25 mouse cellular contexts compared by ENCODE assay signal in the genomic region with DNA sequence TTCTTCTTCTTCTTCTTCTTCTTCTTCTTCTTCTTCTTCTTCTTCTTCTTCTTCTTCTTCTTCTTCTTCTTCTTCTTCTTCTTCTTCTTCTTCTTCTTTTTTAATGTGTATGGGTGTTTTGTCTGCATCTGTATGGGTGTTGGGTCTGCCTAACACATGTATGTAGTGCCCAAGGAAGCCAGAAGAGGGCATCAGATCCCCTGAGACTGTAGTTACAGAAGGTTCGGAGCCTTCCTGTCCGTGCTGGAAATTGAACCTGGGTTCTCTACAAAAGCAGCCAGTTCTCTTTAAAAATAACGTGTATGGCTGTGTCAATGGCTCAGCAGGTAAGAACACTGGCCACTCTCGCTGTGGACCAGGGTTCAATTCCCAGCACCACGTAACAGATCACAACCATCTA.
A peak's percentile ranks its signal among the peaks of the same experiment; 100 is the strongest.
DNase-seq lines count a peak whose midpoint lies in the region; ATAC-seq and TF ChIP-seq lines count a peak whose summit lies in the region.
"Had no signal": no experiment of that assay in that cellular context is flagged by ENCODE, and none has a peak within 500 bp of the region (broad histone marks: within the 10 kb centered on the region; RNA-seq: fewer than 3 reads in every experiment).

No protein-coding gene starts in this region.

- no peaks in the 10 kb centered on the region for H3K36me3 ChIP-seq in hindbrain, postnatal 0 days (ENCODE audit: insufficient read depth, low read length)
- H3K36me3 ChIP-seq in hindbrain, embryonic 11.5 days (ENCODE audit: control insufficient read depth, insufficient read depth, low read length), result no peaks in the 10 kb centered on the region
- H3K36me3 ChIP-seq in midbrain, postnatal 0 days (ENCODE audit: insufficient read depth, low read length), result no peaks in the 10 kb centered on the region
- no peaks in the 10 kb centered on the region for H3K36me3 ChIP-seq in midbrain, embryonic 13.5 days
- no peaks in the 10 kb centered on the region for H3K36me3 ChIP-seq in stomach, postnatal 0 days (ENCODE audit: control insufficient read depth, insufficient read depth, low read length)
- no peaks in the 10 kb centered on the region for H3K36me3 ChIP-seq in liver, embryonic 11.5 days (ENCODE audit: control insufficient read depth, insufficient read depth, low read length)
- H3K36me3 ChIP-seq: embryonic facial prominence, embryonic 13.5 days; forebrain, embryonic 12.5 days; G1E; heart, embryonic 10.5 days; stomach, embryonic 15.5 days had no signal

- TF ChIP-seq CTCF in hindbrain, postnatal 0 days (IDR thresholded peaks at IDR 0.05; ENCODE audit: low read depth), result 0 out of 2 replicates have a peak, but pooled peaks have one; percentile 5
- peak; percentile 13; the same call in 1 of the 2 replicates for TF ChIP-seq CTCF in midbrain, postnatal 0 days (IDR thresholded peaks at IDR 0.05)
- peak; percentile 37 for TF ChIP-seq CTCF in stomach, postnatal 0 days (IDR thresholded peaks at IDR 0.05; ENCODE audit: low read depth)

- no peak overlapping the region for H3K9ac ChIP-seq in hindbrain, postnatal 0 days (replicated peaks; ENCODE audit: low read length)
- no peak overlapping the region for H3K9ac ChIP-seq in hindbrain, embryonic 11.5 days (ENCODE audit: low read depth, low read length)
- H3K9ac ChIP-seq in midbrain, postnatal 0 days (replicated peaks; ENCODE audit: low read length, poor library complexity, severe bottlenecking), result no peak overlapping the region
- H3K9ac ChIP-seq in midbrain, embryonic 13.5 days (replicated peaks), result no peak overlapping the region
- no peak overlapping the region for H3K9ac ChIP-seq in stomach, postnatal 0 days (ENCODE audit: low read length)
- H3K9ac ChIP-seq in liver, embryonic 11.5 days (ENCODE audit: low read depth, low read length), result no peak overlapping the region
- H3K9ac ChIP-seq: embryonic facial prominence, embryonic 13.5 days; forebrain, embryonic 12.5 days; stomach, embryonic 15.5 days had no signal

- no peak for TF ChIP-seq EP300 in stomach, postnatal 0 days (optimal IDR thresholded peaks at IDR 0.05)

- H3K4me3 ChIP-seq in hindbrain, postnatal 0 days (ENCODE audit: low read length), result no peak overlapping the region
- no peak overlapping the region for H3K4me3 ChIP-seq in hindbrain, embryonic 11.5 days (ENCODE audit: low read depth, low read length)
- no peak overlapping the region for H3K4me3 ChIP-seq in midbrain, postnatal 0 days (ENCODE audit: low read depth, low read length)
- no peak overlapping the region for H3K4me3 ChIP-seq in midbrain, embryonic 13.5 days (replicated peaks)
- no peak overlapping the region for H3K4me3 ChIP-seq in stomach, postnatal 0 days (ENCODE audit: low read depth, low read length)
- no peak overlapping the region for H3K4me3 ChIP-seq in liver, embryonic 11.5 days (ENCODE audit: low read depth, low read length)
- H3K4me3 ChIP-seq: embryonic facial prominence, embryonic 13.5 days; erythroblast, embryonic 14.5 days; forebrain, embryonic 12.5 days; heart, embryonic 10.5 days; hindbrain, embryonic 10.5 days; stomach, embryonic 15.5 days had no signal

- peak; percentile 25 for DNase-seq in adrenal gland, postnatal 14 days
- DNase-seq in adrenal gland, postnatal 4 days (ENCODE audit: low spot score in 2 of 2), result no peak
- DNase-seq in hindbrain, postnatal 0 days (ENCODE audit: low spot score), result no peak
- DNase-seq in hindbrain, embryonic 11.5 days (ENCODE audit: low spot score), result no peak
- no peak for DNase-seq in midbrain, postnatal 0 days (ENCODE audit: low spot score)
- no peak for DNase-seq in stomach, postnatal 0 days (ENCODE audit: low spot score)
- DNase-seq in liver, embryonic 11.5 days (ENCODE audit: low spot score), result no peak
- DNase-seq: adrenal gland, postnatal 25 days; cerebellum, adult 11-12 months; cerebellum, postnatal 36 days; embryo, embryonic 11 days; heart, postnatal 10 days; kidney, adult 11 months; kidney, postnatal 14 days; layer of hippocampus, postnatal 36 days; lung, adult 2 months; lung, postnatal 4 days had no signal

- H3K4me2 ChIP-seq in hindbrain, postnatal 0 days (ENCODE audit: low read depth, low read length), result no peak overlapping the region
- no peak overlapping the region for H3K4me2 ChIP-seq in hindbrain, embryonic 11.5 days (replicated peaks; ENCODE audit: low read depth, low read length)
- no peak overlapping the region for H3K4me2 ChIP-seq in midbrain, postnatal 0 days (ENCODE audit: low read depth, low read length, poor library complexity, severe bottlenecking)
- H3K4me2 ChIP-seq in midbrain, embryonic 13.5 days (replicated peaks), result no peak overlapping the region
- H3K4me2 ChIP-seq in stomach, postnatal 0 days (replicated peaks; ENCODE audit: low read depth), result no peak overlapping the region
- H3K4me2 ChIP-seq in liver, embryonic 11.5 days, result no peak overlapping the region
- H3K4me2 ChIP-seq: embryonic facial prominence, embryonic 13.5 days; forebrain, embryonic 12.5 days; stomach, embryonic 15.5 days had no signal

- H3K27ac ChIP-seq in hindbrain, postnatal 0 days, result no peak overlapping the region
- H3K27ac ChIP-seq in hindbrain, embryonic 11.5 days (ENCODE audit: low read depth, low read length), result no peak overlapping the region
- H3K27ac ChIP-seq in midbrain, postnatal 0 days (ENCODE audit: low read depth, low read length), result no peak overlapping the region
- no peak overlapping the region for H3K27ac ChIP-seq in midbrain, embryonic 13.5 days
- no peak overlapping the region for H3K27ac ChIP-seq in stomach, postnatal 0 days (replicated peaks)
- no peak overlapping the region for H3K27ac ChIP-seq in liver, embryonic 11.5 days (ENCODE audit: low read depth, low read length)
- H3K27ac ChIP-seq: embryonic facial prominence, embryonic 13.5 days; forebrain, embryonic 12.5 days; heart, embryonic 10.5 days; hindbrain, embryonic 10.5 days; stomach, embryonic 15.5 days had no signal

- no peaks in the 10 kb centered on the region for H3K9me3 ChIP-seq in hindbrain, postnatal 0 days (ENCODE audit: low read length)
- no peaks in the 10 kb centered on the region for H3K9me3 ChIP-seq in hindbrain, embryonic 11.5 days (ENCODE audit: control insufficient read depth, low read length)
- H3K9me3 ChIP-seq in midbrain, postnatal 0 days (ENCODE audit: low read length), result no peaks in the 10 kb centered on the region
- no peaks in the 10 kb centered on the region for H3K9me3 ChIP-seq in midbrain, embryonic 13.5 days
- no peaks in the 10 kb centered on the region for H3K9me3 ChIP-seq in stomach, postnatal 0 days (ENCODE audit: control insufficient read depth, low read length)
- H3K9me3 ChIP-seq in liver, embryonic 11.5 days (ENCODE audit: control insufficient read depth, low read length), result no peaks in the 10 kb centered on the region
- H3K9me3 ChIP-seq: embryonic facial prominence, embryonic 13.5 days; heart, embryonic 10.5 days; stomach, embryonic 15.5 days had no signal

- WGBS in hindbrain, postnatal 0 days, result 85% methylated on average over 5 of the region's 5 CpGs
- WGBS in hindbrain, embryonic 11.5 days, result 78% methylated on average over 5 of the region's 5 CpGs
- WGBS in midbrain, postnatal 0 days, result 89% methylated on average over 5 of the region's 5 CpGs
- 88% methylated on average over 5 of the region's 5 CpGs for WGBS in midbrain, embryonic 13.5 days
- 90% methylated on average over 5 of the region's 5 CpGs for WGBS in stomach, postnatal 0 days
- WGBS in liver, embryonic 11.5 days, result 80% methylated on average over 5 of the region's 5 CpGs

- no peak for ATAC-seq in hindbrain, postnatal 0 days
- ATAC-seq in hindbrain, embryonic 11.5 days (ENCODE audit: low FRiP score), result no peak
- ATAC-seq in midbrain, postnatal 0 days (ENCODE audit: low FRiP score), result no peak
- ATAC-seq in midbrain, embryonic 13.5 days, result no peak
- ATAC-seq in stomach, postnatal 0 days (ENCODE audit: low FRiP score, low TSS enrichment), result no peak
- ATAC-seq in liver, embryonic 11.5 days (replicated peaks; ENCODE audit: low FRiP score), result no peak

- no peaks in the 10 kb centered on the region for H3K27me3 ChIP-seq in hindbrain, postnatal 0 days (ENCODE audit: insufficient read depth, low read length)
- H3K27me3 ChIP-seq in hindbrain, embryonic 11.5 days (ENCODE audit: control insufficient read depth, insufficient read depth, low read length), result no peaks in the 10 kb centered on the region
- no peaks in the 10 kb centered on the region for H3K27me3 ChIP-seq in midbrain, postnatal 0 days (ENCODE audit: insufficient read depth, low read length)
- H3K27me3 ChIP-seq in midbrain, embryonic 13.5 days, result no peaks in the 10 kb centered on the region
- no peaks in the 10 kb centered on the region for H3K27me3 ChIP-seq in stomach, postnatal 0 days (ENCODE audit: control insufficient read depth, insufficient read depth, low read length)
- no peaks in the 10 kb centered on the region for H3K27me3 ChIP-seq in liver, embryonic 11.5 days (replicated peaks; ENCODE audit: control insufficient read depth, insufficient read depth, low read length)
- H3K27me3 ChIP-seq: embryonic facial prominence, embryonic 13.5 days; forebrain, embryonic 12.5 days; stomach, embryonic 15.5 days had no signal

- H3K4me1 ChIP-seq in hindbrain, postnatal 0 days (ENCODE audit: insufficient read depth, low read length), result no peaks in the 10 kb centered on the region
- peaks cover 4% of the 10 kb centered on the region; the same call in 1 of the 2 replicates for H3K4me1 ChIP-seq in hindbrain, embryonic 11.5 days (replicated peaks; ENCODE audit: control insufficient read depth, insufficient read depth, low read length)
- H3K4me1 ChIP-seq in midbrain, postnatal 0 days (ENCODE audit: insufficient read depth, low read length), result no peaks in the 10 kb centered on the region; the same call in 1 of the 2 replicates
- H3K4me1 ChIP-seq in midbrain, embryonic 13.5 days (replicated peaks), result peaks cover 13% of the 10 kb centered on the region
- no peaks in the 10 kb centered on the region for H3K4me1 ChIP-seq in stomach, postnatal 0 days (replicated peaks; ENCODE audit: control insufficient read depth, insufficient read depth)
- no peaks in the 10 kb centered on the region for H3K4me1 ChIP-seq in liver, embryonic 11.5 days (replicated peaks; ENCODE audit: control insufficient read depth, insufficient read depth, low read length)
- H3K4me1 ChIP-seq: embryonic facial prominence, embryonic 13.5 days; heart, embryonic 10.5 days; stomach, embryonic 15.5 days had no signal
